Mouse (Mus musculus) left cerebral cortex, postnatal 10 days (tissue): Measurements from ENCODE around the gene Il1rl2. TPM values are rescaled to one million over a fixed set of nuclear protein-coding genes. Genes with fewer than 3 reads are reported as not detected.

Experiments used
- DNase-seq, 2 experiments: peaks; one replicate each; pipeline ENCODE4 v3.0.0; 2021 to 2022; ENCODE audit warnings: low spot score in 2 of 2, mixed read lengths in 1 of 2; ENCODE audit errors: extremely low spot score in 1 of 2
- intact Hi-C: fragments of 180-260 bp; cut with DNase I; formaldehyde crosslinking; loops from one replicate; pipeline ENCODE4 v1.15.1; 2025
- total RNA-seq, 2 experiments: library from RNA; stranded (reverse); gene quantifications; 2 replicates each; pipeline ENCODE4 v1.2.3; 2021

Il1rl2 gene
- total RNA-seq, 2 experiments from 2014 or later, result 0.91 to 1.8 TPM

DNA sequence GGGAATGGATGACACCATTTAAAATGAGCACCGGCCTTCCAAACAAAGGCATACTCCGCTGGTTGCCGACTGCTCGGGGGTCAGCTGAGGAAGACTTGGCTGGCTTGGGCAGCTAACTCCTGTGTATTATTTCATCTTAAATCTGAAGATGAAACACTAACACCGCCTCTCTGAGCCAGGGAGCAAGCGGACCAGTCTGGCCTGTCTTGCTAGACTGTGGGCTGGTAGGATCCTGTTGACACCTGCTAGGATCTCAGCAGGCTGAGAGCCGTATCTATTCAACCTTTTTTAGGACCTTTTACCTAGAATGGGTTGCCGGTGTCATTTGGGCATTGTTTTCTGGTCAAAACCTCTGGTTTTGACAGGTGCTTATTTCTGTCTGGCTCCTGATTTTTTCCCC, 6.8 kb upstream of the Il1rl2 start:
- DNase-seq, result no peak
- intact Hi-C loops, result no loop called here

DNA sequence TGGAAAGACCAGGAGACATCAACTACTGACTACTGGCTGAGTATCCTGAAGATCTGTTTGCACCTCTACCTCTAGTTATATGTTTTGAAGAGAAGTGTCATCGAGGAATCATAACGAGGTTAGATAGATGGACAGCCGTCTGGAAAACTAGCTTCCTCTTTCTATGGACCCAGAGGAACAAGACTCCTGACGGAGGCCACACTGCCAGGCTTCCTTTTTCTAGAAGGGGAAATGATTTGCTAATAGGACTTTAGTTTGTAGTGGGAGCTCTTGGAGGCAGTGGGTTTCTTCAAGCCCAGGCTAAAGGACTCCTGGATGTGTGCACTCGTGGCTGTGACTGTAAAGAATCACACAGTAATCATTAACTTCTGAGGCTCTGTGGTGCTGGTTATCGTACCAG, 2.6 kb upstream of the Il1rl2 start:
- intact Hi-C loops, result no loop called here

DNA sequence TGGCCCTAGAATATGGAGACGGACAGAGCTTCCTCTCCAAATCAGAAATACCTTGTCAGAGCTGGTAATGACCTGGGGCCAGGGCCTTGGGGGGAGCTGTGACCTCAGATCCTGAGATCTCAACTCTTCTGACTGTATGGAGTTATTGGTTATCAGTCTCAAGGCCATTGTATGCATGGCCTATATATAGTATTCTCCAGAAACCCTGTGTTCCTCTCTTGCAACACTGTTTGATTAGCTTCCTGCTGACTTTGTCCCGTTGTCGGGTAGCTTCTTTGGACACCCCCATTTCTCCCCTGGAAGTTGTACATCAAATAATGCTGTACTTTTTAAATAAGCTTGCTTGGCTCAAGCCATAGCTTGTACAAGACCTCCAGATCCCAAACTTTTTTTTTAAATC, 1.9 kb upstream of the Il1rl2 start:
- DNase-seq, result no peak
- intact Hi-C loops, result no loop called here

More for the DNA sequence above, 2.6 kb upstream of the Il1rl2 start:
- no peak for DNase-seq

DNA sequence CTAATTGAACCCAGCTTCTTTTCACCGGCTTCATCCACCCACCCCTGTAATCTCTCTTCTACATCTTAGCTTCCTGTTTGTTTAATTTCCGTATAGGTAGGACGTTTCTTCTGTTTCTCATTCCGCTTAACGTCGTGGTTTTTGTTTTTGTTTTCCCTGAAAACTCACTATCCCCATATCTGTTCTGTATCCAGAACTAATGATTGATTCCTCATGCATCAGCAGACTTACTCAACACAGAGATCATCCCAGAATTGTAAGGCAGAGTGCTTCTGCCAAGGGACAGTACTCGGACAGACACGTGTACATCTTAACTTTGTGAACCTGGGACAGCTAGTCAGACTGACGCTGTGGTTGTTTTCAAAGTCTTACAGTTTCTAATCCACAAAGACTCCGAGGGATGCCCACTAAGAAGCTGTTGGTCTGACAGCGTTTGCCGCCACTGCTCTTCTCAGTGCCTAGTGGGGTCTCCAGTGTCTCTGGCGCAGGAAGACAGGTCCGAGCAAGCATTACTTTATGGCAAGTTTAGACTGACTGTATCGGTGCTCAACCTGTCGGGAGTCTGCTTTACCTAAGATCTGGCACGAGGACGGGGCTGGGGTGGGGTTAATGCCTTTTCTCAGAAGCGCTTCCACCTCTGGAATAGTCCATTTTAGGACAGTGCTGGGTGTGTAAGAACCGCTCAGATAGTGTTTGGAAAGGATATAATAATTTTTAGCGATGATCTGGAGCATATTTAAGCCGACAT, 719 bp downstream of the Il1rl2 start:
- intact Hi-C loops, result no loop called here
- no peak for DNase-seq

DNA sequence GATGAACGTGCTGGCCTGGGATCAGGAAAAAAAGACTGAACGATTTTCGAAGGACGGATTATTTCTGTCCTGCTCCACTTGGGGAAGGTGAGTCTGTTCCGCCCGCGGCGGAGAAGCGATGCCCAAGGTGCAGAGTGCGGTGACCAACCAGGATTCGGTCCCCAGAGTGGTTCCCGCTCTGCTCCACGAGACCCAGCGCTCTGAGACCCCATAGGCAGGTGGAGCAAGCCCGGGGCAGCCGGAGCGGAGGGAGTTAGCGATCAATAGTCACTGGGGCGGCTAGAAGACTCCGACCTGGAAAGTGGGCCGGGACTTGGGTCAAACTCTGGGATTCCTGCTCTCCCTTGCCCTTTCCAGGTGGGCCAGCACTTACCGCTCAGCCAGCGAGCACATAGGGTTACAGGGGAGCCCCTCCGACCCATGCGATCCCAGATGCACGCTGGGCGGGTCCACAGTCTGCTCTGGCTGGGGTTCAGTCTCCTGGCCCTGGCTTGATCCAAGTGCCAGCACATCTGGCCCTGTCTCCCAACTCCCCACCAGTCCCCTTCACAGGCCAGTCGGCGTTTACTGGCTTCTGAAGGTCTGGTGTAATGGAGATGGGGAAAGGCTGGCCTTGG, 1.4 kb downstream of the Il1rl2 start:
- DNase-seq, result no peak
- intact Hi-C loops, result no loop called here

DNA sequence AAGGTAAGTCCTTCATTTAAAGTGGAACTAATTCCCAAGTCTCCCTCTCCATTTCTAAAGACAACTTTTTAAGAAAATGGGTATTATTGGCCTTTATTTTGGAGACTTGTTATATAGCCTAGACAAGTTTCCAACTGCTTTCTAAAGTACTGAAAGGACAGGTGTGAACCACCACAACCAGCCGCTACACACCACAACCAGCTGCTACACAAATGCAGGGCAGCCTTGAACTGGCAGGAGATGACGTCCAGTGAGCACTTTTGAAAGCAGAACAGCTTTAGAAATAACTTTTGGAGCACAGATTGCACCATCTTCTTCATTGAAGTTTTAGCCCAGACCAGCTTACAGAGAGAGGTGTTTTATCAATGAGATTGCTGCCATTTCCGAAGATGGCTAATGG, 3.2 kb downstream of the Il1rl2 start:
- DNase-seq, result no peak
- intact Hi-C loops, result no loop called here

DNA sequence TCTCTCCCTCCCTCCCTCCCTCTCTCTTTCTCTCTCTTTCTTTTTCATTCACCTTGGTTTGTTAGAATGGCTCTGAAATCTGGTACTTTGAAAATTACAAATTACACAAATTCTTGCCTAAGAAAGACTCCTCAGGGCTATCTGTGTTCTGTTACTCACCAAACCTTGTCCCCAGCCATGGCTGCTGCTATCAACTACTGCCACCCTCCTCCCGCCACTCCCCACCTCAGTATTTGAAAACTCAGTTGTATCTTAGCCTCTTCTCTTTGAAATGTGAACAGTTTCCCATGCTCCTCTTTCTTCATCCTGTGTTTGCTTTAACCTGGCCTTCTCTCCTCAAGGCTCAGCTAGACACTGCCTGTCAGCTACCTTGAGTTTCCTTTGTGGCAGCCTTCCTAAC, 5.1 kb downstream of the Il1rl2 start:
- intact Hi-C loops, result no loop called here
- DNase-seq, result no peak

DNA sequence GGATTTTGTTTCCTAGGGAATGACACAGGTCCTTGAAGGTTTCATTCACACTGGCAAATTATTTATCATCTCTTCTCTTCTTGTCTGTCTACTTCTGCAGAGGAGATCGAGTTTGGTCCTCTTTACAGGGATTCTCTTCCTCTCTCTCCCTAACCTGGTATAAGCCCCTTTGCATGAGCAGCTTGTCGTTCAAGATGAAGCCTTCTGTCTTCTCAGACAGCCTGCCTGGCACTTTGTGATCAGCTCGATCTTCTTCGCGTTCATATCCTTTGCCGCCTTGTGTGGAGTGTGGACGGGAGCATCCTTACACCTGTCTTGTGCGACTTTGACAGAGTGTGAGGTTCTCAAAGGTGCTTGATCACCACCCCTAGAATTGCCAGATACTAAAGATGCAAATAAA, 5.8 kb downstream of the Il1rl2 start:
- intact Hi-C loops, result no loop called here
- no peak for DNase-seq

DNA sequence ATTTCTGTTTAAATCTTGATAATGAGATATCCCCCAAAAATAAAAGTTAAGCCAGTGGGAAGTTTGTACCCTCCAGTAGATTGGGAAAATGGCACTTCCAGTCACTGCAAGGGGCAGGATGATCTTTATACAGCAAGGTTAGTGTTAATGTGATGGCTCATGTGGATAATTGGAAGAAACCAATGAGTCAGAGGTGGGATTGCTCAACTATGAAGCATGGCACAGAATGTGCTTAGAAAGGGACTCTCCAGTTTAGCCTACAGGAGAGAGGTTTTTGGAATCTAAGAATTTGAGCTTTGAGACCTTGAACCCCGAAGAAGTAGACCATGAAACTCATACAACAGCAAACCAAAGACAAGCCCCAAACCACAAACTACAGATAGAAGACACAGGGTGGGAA, 14.9 kb downstream of the Il1rl2 start:
- intact Hi-C loops, result no loop called here
- DNase-seq, result no peak

DNA sequence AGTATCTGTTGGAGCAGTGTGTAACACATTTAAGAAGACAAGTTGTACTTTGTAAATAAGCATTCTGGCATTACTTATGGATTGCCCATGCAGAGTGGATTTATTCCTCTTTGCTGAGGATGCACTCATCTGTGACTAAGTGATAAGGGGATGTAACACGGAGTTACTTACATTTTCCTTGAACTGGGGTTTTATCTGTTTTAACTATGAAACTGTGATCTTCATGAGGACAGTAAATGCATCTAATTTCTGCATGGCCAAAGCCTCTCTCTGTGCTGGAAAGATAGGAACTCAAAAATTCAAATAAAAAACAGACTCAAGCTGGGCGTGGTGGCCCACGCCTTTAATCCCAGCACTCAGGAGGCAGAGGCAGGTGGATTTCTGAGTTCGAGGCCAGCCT, 15.7 kb downstream of the Il1rl2 start:
- intact Hi-C loops, result no loop called here
- DNase-seq, result no peak

DNA sequence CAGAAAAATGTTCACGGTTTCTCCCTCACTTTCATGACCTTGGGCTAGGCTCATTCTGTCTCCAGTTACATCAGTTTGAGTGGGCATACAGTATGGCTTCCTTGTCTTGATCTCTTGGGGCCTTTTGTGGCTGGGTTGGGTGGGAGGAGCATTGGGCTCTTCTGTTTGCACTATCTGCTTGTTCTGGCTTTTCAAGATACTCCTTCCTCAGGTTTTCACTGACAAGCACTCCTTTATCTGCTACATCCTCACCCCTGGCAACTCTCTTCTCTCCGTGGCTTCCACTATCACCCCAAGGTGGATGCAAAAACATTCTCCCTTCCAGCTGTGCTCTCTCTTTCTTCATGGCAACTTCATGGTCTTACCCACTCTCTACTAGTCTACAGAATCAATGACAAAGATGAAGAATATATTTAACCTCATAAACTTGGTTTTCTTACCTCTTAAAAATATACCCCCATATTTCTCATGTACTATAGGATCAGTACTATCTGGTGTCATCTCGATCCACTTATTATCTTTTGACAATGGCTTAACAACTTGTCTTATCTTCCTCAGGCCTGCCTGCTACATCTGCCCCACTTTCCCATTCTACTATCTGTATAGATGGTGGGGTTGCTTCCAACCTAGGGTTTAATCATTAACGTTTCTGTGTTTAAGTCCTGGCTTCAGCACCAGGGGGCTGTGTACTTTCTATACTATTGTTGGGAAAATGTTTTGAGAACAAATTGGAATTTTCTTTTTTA, 27.9 kb downstream of the Il1rl2 start:
- intact Hi-C loops, result no loop called here
- no peak for DNase-seq

DNA sequence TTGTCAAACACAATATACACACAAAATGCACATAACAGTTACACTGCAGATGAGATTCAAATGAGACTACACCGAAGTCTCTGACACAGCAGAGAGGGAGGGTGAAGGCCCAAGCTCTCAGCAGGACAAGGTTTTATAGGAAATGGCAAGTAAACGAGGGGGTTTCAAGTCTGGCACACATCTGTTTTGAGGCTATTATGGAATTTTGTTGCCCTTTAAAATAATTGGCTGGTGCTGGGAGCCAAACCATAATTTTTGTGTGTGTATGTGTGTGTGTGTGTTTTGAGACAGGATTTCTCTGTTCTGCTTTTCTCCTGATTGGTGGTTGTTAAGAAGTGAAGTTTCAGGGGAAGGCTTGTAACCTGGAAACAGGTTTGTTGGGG, 28.5 kb downstream of the Il1rl2 start:
- intact Hi-C loops, result no loop called here

DNA sequence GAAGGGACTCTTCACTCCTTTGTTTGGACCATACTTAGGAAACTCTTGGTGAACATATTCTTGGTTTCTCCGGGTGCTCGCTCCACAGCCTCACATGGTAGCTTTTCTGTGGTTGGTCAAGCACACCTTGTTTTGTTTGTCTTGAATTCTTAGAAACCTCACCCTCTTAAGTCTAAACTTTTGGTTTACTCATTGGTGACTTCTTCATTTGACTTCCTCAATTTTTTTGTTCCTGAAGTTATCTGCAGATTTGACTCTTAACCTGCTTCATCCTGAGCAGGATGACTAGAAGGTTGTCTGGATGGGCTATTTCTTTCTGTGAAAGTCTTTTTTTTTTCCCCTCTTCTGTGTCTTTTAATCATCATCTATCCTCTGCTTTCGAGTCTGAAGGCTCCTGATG, 30.3 kb downstream of the Il1rl2 start:
- DNase-seq, result no peak
- intact Hi-C loops, result no loop called here

More for the DNA sequence above, 28.5 kb downstream of the Il1rl2 start:
- no peak for DNase-seq

DNA sequence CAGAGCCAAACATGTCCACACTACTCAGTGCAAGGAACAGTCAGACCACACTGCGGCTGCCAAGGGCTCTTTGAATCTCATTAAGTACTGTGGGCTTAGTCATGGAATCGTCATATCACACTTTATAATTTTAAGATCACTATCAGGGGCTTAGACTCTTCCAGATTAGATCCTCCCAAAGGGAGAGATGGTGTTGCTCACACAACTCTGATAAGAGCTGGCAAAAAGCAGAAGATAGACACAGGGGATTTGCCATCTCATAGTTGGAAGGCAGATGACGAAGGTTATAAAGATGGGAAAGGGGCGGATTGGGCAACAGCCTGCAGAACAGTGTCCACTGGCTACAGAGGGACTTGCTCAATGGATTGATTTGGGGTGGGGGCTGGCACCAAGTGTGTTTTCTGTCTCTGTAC, 31.0 kb downstream of the Il1rl2 start:
- intact Hi-C loops, result no loop called here
- no peak for DNase-seq

DNA sequence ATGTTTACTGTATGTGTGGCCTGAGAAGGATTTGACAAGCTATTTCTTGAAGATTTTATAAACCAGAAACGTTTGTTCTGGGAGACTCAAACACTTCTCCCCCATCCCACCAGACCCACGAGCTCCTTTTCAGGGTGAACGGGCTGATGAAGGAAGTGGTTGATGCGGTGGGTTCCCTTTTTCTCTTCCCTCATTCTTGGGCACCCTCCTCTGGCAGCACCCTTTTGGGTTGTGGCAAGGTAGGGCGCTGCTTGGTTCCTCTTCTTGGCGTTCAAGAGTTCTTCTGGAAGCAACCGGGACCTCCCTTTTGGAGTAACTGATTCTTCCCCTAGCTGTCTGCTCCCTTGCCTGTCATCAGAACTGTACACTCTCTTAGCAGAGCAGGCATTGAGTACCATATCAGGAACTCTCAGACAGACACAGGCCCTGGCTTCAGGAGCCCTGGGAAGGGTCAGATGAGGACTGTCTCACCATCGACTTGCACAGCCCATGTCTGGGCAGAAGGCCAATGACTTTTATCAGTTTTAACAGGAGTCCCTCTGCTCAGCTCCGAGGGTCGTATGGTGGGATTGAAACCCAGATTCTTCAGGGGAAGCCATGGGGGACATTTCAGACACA, 31.6 kb downstream of the Il1rl2 start:
- intact Hi-C loops, result no loop called here
- DNase-seq, result no peak

DNA sequence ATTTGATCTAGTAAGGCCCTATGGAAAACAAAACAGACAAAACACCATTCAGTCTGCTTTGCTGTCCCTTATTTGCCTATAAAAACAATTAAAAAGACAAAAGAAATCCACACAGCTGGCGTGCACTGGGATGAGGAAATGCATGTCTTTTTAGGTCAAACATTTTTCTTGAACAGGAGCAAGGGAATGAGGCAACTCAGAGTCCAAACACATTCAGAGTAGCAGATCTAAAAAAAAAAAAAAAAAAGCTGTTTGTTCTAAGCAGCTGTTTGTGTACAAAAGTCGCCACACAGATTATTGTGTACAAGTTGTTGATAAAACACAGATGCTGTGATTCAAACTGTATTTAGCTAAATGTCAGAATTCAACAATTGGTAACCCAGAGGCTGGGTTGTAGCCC, 33.5 kb downstream of the Il1rl2 start:
- intact Hi-C loops, result no loop called here
- DNase-seq, result no peak

DNA sequence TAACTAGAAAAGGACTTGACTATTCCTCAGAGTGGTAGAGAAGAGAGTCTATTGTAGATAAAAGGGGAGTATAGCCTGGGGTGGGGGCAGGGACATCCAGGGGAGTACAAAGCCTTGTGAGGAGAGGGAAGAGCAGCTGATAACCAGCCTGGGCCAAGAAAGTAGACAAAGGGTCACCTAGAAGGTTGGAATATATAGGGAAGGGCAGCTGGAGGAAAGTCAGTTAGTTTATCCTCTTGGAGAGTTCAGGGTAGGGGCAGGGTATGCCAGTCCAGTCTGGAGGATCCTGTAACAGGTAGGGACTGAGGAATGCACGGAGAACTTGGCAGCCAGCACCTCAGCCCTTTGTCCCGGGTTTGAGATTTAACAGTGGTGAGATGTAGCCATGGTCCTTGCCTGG, 33.9 kb downstream of the Il1rl2 start:
- intact Hi-C loops, result no loop called here
- no peak for DNase-seq

DNA sequence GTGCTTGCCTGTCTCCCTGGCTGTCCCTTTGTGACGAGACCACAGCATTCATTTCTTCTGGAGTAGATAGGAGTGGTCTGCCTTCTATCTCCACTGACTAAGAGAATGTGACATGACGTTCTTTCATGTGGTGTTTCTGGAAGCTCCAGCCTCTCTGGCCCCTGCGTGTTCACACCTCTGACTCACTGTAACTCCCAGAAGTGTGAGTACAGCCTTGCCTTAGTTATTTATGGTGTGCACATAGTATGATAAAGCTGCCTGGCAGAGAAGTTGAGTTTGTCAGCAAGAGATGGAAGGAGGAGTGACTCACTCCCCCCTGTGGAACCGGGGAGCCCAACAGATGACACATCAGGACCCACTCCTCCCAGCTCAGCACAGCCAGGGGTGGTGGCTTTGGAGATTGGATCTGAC, 34.4 kb downstream of the Il1rl2 start:
- no peak for DNase-seq

DNA sequence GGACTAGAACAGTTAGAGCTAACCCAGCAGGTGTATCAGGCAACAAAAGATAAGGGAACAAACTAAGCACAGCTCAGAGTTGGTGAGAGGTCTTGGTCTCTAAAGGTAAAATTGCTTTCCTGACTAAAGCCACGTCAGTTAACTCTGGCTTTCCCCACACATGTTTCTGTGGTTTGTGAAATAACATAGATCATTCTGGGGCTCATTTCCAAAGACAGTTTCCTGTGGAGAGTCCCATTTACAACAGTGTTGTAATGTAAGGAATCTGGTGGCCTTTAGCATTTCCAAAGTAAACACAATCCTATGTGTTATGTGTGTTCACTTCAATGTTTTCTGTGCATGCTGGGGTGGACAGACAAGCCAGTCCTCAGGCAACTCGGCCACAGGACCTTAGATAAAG, 35.3 kb downstream of the Il1rl2 start:
- intact Hi-C loops, result no loop called here

More for the DNA sequence above, 34.4 kb downstream of the Il1rl2 start:
- intact Hi-C loops, result no loop called here

DNA sequence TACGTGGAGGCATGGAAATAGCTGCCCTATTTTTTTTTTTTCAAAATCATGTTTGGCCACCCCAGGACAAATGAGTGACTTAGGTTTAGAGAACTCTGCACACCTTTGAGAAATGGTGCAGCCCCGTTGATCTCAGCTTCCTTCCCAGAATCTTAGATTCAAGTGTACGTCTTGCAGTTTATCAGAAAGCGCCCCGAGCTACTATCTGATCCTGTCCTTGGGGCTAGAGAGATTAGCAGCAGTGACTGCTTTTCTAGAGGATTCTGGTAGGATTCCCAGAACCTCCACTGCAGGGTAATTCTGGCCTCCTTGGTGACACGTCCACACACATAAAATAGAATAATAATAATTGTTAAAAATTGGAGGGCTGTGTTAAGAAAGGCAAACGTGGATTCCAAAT, 36.6 kb downstream of the Il1rl2 start:
- intact Hi-C loops, result no loop called here

More for the DNA sequence above, 35.3 kb downstream of the Il1rl2 start:
- no peak for DNase-seq

More for the DNA sequence above, 36.6 kb downstream of the Il1rl2 start:
- DNase-seq, result no peak
